Mouse (Mus musculus) myocyte (in vitro differentiated cells): ENCODE data around the gene Mak. TPM values are rescaled to one million over a fixed set of nuclear protein-coding genes. Genes with fewer than 3 reads are reported as not detected.

Source experiments
- polyA plus RNA-seq: library from polyadenylated mRNA; unstranded; fragments of >200 nt; fragmentation: generic; extraction: Trizol; gene quantifications from one replicate; pipeline ENCODE4 v1.2.1, GENCODE M21; 2012; ENCODE audit warnings: missing spikeins

Gene Mak
- polyA plus RNA-seq, 1 experiment, result 0.01 TPM

Other genes with a start within 250 kb of the Mak start
- gene Gcnt2, start 220.0 kb downstream of the Mak start, polyA plus RNA-seq, result 5.3 TPM
- gene Pak1ip1, start 78.7 kb downstream of the Mak start, polyA plus RNA-seq, result 66.3 TPM
- gene Tmem14c, start 63.4 kb downstream of the Mak start, polyA plus RNA-seq, result 201 TPM
- not detected for gene Gcm2, start 31.3 kb upstream of the Mak start, polyA plus RNA-seq
- gene Sycp2l, start 34.6 kb upstream of the Mak start, polyA plus RNA-seq, result not detected
- gene Elovl2, start 140.7 kb upstream of the Mak start, polyA plus RNA-seq, result not detected
- 11.1 TPM for gene Smim13, start 170.1 kb upstream of the Mak start, polyA plus RNA-seq
- gene Gm17364, start 194.3 kb upstream of the Mak start, polyA plus RNA-seq, result not detected